Mouse (Mus musculus) lung, adult 2 months (tissue): ENCODE measurements around the gene Cfap52.

Experiments
- CTCF ChIP-seq: fragments of 200-500 bp; IDR thresholded peaks from 2 replicates; pipeline ENCODE4 v1.5.1; 2011; ENCODE audit warnings: mild to moderate bottlenecking, low read length, control low read depth; ENCODE audit not compliant: insufficient read depth
- POLR2A ChIP-seq: fragments of 200-500 bp; IDR thresholded peaks from 2 replicates; pipeline ENCODE4 v1.6.1; 2011; ENCODE audit warnings: low read depth, mild to moderate bottlenecking, control low read depth, low read length, borderline replicate concordance; ENCODE audit errors: extremely low read depth

GRCm38 (mm10) chr11:67991240-67991639, 25.8 kb upstream of the Cfap52 start:
- TF ChIP-seq CTCF (no peak), POLR2A (no peak)
